Mouse (Mus musculus) heart, postnatal 4 days (tissue): ENCODE measurements around the gene Prdx2. TPM values are rescaled to one million over a fixed set of nuclear protein-coding genes. Genes with fewer than 3 reads are reported as not detected.
A peak's percentile ranks its signal among the peaks of the same experiment; 100 is the strongest.

Experiments
- DNase-seq: peaks from one replicate; pipeline ENCODE4 v3.0.0; 2021
- total RNA-seq, 2 experiments: library from RNA; stranded (reverse); gene quantifications; 2 replicates each; pipeline ENCODE4 v1.2.3; 2021

The Prdx2 gene
- total RNA-seq, 2 experiments from 2014 or later = 678 to 716 TPM

- peak; percentile 93 for DNase-seq
Measured at GRCm38 (mm10) chr8:84979599-84980421, 10.4 kb downstream of the Prdx2 start.

GRCm38 (mm10) chr8:84980622-84981358 is 11.4 kb downstream of the Prdx2 start:
- peak; percentile 86 for DNase-seq

GRCm38 (mm10) chr8:84981644-84982498 is 12.5 kb downstream of the Prdx2 start:
- peak; percentile 13 for DNase-seq

GRCm38 (mm10) chr8:84982499-84983011 is 13.2 kb downstream of the Prdx2 start:
- DNase-seq = no peak

GRCm38 (mm10) chr8:84984294-84985048 is 15.1 kb downstream of the Prdx2 start:
- DNase-seq = peak; percentile 48

- no peak for DNase-seq
Measured at GRCm38 (mm10) chr8:84985049-84985683, 15.8 kb downstream of the Prdx2 start.

- peak; percentile 89 for DNase-seq
Measured at GRCm38 (mm10) chr8:84985684-84986378, 16.4 kb downstream of the Prdx2 start.

- no peak for DNase-seq
Measured at GRCm38 (mm10) chr8:84986379-84986945, 17.1 kb downstream of the Prdx2 start.

GRCm38 (mm10) chr8:84987388-84987787 is 18.0 kb downstream of the Prdx2 start:
- DNase-seq = no peak

GRCm38 (mm10) chr8:84987903-84988302 is 18.5 kb downstream of the Prdx2 start:
- DNase-seq = peak; percentile 65

- DNase-seq = peak; percentile 57
Measured at GRCm38 (mm10) chr8:84989311-84989731, 19.9 kb downstream of the Prdx2 start.

GRCm38 (mm10) chr8:84989810-84990209 is 20.4 kb downstream of the Prdx2 start:
- DNase-seq = peak; percentile 97

GRCm38 (mm10) chr8:84990349-84990748 is 21.0 kb downstream of the Prdx2 start, which contains the start of gene Hook2:
Gene Hook2 (plus strand): TSS chr8:84990603.
- peak; percentile 99 for DNase-seq

- DNase-seq = peak; percentile 42
Measured at GRCm38 (mm10) chr8:84990836-84991235, 21.4 kb downstream of the Prdx2 start.

- no peak for DNase-seq
Measured at GRCm38 (mm10) chr8:84994375-84994774, 25.0 kb downstream of the Prdx2 start.

- no peak for DNase-seq
Measured at GRCm38 (mm10) chr8:84995680-84996079, 26.3 kb downstream of the Prdx2 start.

- DNase-seq = no peak
Measured at GRCm38 (mm10) chr8:84996978-84997377, 27.6 kb downstream of the Prdx2 start.

- peak; percentile 94 for DNase-seq
Measured at GRCm38 (mm10) chr8:84997649-84998295, 28.4 kb downstream of the Prdx2 start.

- peak; percentile 66 for DNase-seq
Measured at GRCm38 (mm10) chr8:85007686-85008085, 38.3 kb downstream of the Prdx2 start.
